Mouse (Mus musculus): ENCODE measurements around the gene Olfr1279. TPM values are rescaled to one million over a fixed set of nuclear protein-coding genes. Genes with fewer than 3 reads are reported as not detected.

Gene Olfr1279
- polyA plus RNA-seq, 1 experiment from 2014 or later = not detected

- no peak within 1 kb of the TSS for H3K4me3 ChIP-seq (ENCODE audit: low read depth, low read length)
- no peak within 1 kb of the TSS for H3K27ac ChIP-seq (ENCODE audit: low read depth)
- no peaks in the 10 kb centered on the region for H3K27me3 ChIP-seq (ENCODE audit: insufficient read depth, low read length)
- 62% methylated on average over 2 of the region's 2 CpGs for WGBS
- no peak for DNase-seq
- H3K36me3 ChIP-seq (ENCODE audit: insufficient read depth) = no peaks in the 10 kb centered on the region
- H3K4me1 ChIP-seq (ENCODE audit: insufficient read depth) = no peaks in the 10 kb centered on the region
- no peak for ATAC-seq (ENCODE audit: insufficient read depth)
- H3K9ac ChIP-seq = no peak within 1 kb of the TSS
- H3K9me3 ChIP-seq (ENCODE audit: low read depth, low read length) = no peaks in the 10 kb centered on the region
- TF ChIP-seq CTCF (IDR thresholded peaks at IDR 0.05; ENCODE audit: low read depth) = no peak
- no peak within 1 kb of the TSS for H3K4me2 ChIP-seq
Observed at GRCm38 (mm10) chr2:111335976-111336375, 35.5 kb downstream of the Olfr1279 start, which contains the start of gene Olfr1282. Gene Olfr1282 (minus strand): TSS chr2:111336076.

Other genes with a start within 250 kb of the Olfr1279 start
- not detected in 2 replicates for gene Gm13941, start 194.7 kb upstream of the Olfr1279 start, polyA plus RNA-seq (2014; fragmentation: Nextera tagmentation; extraction: Ambion mirVana)
- not detected in 2 replicates for gene Gm15130, start 147.7 kb upstream of the Olfr1279 start, polyA plus RNA-seq (2014; fragmentation: Nextera tagmentation; extraction: Ambion mirVana)
- gene 4930430A15Rik, start 71.0 kb upstream of the Olfr1279 start, polyA plus RNA-seq (2014; fragmentation: Nextera tagmentation; extraction: Ambion mirVana) = not detected in 2 replicates
- not detected in 2 replicates for gene Olfr1275, start 65.3 kb upstream of the Olfr1279 start, polyA plus RNA-seq (2014; fragmentation: Nextera tagmentation; extraction: Ambion mirVana)
- gene Olfr1276, start 46.1 kb upstream of the Olfr1279 start, polyA plus RNA-seq (2014; fragmentation: Nextera tagmentation; extraction: Ambion mirVana) = not detected in 2 replicates
- gene Olfr1277, start 26.5 kb upstream of the Olfr1279 start, polyA plus RNA-seq (2014; fragmentation: Nextera tagmentation; extraction: Ambion mirVana) = not detected in 2 replicates
- gene Olfr1278, start 10.5 kb upstream of the Olfr1279 start, polyA plus RNA-seq (2014; fragmentation: Nextera tagmentation; extraction: Ambion mirVana) = not detected in 2 replicates
- gene Olfr1280, start 13.4 kb downstream of the Olfr1279 start, polyA plus RNA-seq (2014; fragmentation: Nextera tagmentation; extraction: Ambion mirVana) = not detected in 2 replicates
- gene Olfr1281, start 25.9 kb downstream of the Olfr1279 start, polyA plus RNA-seq (2014; fragmentation: Nextera tagmentation; extraction: Ambion mirVana) = not detected in 2 replicates
- gene Olfr1282, start 35.4 kb downstream of the Olfr1279 start, polyA plus RNA-seq (2014; fragmentation: Nextera tagmentation; extraction: Ambion mirVana) = not detected in 2 replicates
- not detected in 2 replicates for gene Olfr1283, start 66.2 kb downstream of the Olfr1279 start, polyA plus RNA-seq (2014; fragmentation: Nextera tagmentation; extraction: Ambion mirVana)
- not detected in 2 replicates for gene Olfr1284, start 74.9 kb downstream of the Olfr1279 start, polyA plus RNA-seq (2014; fragmentation: Nextera tagmentation; extraction: Ambion mirVana)
- gene Olfr1286, start 122.5 kb downstream of the Olfr1279 start, polyA plus RNA-seq (2014; fragmentation: Nextera tagmentation; extraction: Ambion mirVana) = not detected in 2 replicates
- not detected in 2 replicates for gene Olfr1287, start 148.5 kb downstream of the Olfr1279 start, polyA plus RNA-seq (2014; fragmentation: Nextera tagmentation; extraction: Ambion mirVana)
- not detected in 2 replicates for gene Olfr1288, start 173.5 kb downstream of the Olfr1279 start, polyA plus RNA-seq (2014; fragmentation: Nextera tagmentation; extraction: Ambion mirVana)
- gene Olfr1289, start 180.2 kb downstream of the Olfr1279 start, polyA plus RNA-seq (2014; fragmentation: Nextera tagmentation; extraction: Ambion mirVana) = not detected in 2 replicates
- gene Olfr1290, start 193.2 kb downstream of the Olfr1279 start, polyA plus RNA-seq (2014; fragmentation: Nextera tagmentation; extraction: Ambion mirVana) = not detected in 2 replicates
- not detected in 2 replicates for gene Olfr1291-ps1, start 196.5 kb downstream of the Olfr1279 start, polyA plus RNA-seq (2014; fragmentation: Nextera tagmentation; extraction: Ambion mirVana)
- not detected in 2 replicates for gene Olfr1293-ps, start 224.6 kb downstream of the Olfr1279 start, polyA plus RNA-seq (2014; fragmentation: Nextera tagmentation; extraction: Ambion mirVana)
- gene Olfr1294, start 239.7 kb downstream of the Olfr1279 start, polyA plus RNA-seq (2014; fragmentation: Nextera tagmentation; extraction: Ambion mirVana) = not detected in 2 replicates

All from lung, embryonic 14.5 days (tissue).